Mouse (Mus musculus) cerebellum, postnatal 10 days (tissue): ENCODE data around the gene Calb2.
A peak's percentile ranks its signal among the peaks of the same experiment; 100 is the strongest.

ENCODE experiments used
- DNase-seq, 2 experiments: peaks; one replicate each; pipeline ENCODE4 v3.0.0; 2021; ENCODE audit warnings: mixed read lengths in 2 of 2

Calb2 gene

DNA sequence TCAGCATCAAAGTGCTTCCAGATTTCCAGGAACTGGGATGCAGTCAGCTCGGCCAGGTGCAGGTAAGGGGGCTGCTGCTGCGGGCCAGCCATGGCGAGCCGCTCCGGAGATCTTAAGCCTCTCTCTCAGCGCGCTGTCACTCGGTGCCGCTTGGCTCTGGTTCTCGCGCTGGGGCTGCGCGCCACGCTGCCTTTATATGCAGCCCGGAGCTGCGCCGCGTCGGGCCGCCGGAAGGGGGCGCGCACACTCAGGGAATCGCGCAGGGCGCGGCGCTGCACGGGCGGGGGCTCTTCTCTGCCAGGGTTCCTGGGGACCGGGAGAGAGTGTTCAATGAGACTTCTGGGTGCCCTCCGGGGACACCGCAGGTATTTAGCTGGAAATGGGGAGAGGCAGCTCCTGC lies at the start of gene Calb2:
Gene Calb2 (minus strand): TSS at position 165 of the 400 bp plus-strand sequence.
- DNase-seq: peak; percentile 95 to 97

GRCm38 (mm10) chr8:110217681-110218131 lies 49.7 kb upstream of the Calb2 start:
- peak; percentile 100 for DNase-seq

DNA sequence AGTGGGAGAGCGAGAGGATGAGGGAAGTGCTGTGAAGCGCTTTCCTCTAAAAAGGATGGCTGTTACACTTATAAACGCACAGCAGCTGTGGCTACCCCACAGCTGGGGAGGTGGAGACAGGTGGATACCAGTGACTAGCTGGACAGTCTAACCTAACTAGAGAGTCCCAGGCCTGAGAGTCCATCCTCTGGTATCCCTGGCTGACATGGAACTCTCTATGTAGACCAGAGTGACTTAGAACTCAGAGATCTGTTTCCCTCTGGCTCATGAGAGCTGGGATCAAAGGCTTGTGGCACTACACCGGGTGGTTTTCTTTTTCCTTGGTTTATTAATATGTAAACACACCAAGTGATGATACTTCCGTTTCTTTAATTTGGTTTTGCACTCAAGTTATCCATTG lies 49.2 kb upstream of the Calb2 start:
- DNase-seq: peak in 1 of 2 experiments; percentile 16

- DNase-seq: no peak
Measured at GRCm38 (mm10) chr8:110216253-110216652, 48.2 kb upstream of the Calb2 start.

DNA sequence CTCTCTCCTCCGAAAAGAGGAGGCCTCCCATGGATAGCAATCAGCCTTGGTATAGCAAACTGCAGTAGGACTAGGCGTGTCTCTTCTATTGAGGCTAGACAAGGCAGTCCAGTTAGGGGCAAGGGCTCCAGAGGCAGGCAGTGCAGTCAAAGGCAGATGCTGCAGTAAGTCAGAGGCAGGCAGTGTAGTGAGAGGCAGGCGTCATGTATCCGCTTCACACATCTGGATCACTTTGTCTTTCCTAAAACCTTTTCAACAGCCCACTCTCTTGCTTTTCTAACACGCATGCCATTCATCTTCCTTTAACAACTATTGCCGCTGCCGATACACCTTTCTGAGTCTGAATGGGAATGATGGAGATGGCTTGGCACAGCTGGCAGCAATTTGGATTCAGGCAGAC lies 47.4 kb upstream of the Calb2 start, which contains the start of gene Cmtr2:
Gene Cmtr2 (plus strand): TSS at position 301 of the 400 bp plus-strand sequence.
- DNase-seq: no peak

DNA sequence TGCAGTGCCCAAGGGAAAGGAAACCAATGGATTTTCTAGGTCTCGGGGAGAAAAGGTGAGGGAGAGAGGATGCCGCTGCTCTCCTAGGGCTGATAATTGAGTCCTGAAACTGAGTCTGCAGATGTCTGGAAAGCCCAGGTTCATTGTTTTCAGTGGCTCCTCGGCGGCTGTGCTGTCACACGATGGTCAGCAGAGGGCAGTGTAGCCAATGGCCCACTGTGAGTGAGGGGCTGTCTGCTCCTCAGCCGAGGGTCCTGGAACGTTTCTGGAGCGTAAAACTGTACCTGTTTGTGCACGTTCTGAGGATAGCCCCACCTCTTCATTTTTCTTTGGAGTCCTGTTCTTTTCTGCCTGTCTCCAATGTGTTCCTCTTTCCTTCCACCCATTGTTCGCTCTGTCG lies 33.8 kb upstream of the Calb2 start:
- peak; percentile 70 to 73 for DNase-seq

DNA sequence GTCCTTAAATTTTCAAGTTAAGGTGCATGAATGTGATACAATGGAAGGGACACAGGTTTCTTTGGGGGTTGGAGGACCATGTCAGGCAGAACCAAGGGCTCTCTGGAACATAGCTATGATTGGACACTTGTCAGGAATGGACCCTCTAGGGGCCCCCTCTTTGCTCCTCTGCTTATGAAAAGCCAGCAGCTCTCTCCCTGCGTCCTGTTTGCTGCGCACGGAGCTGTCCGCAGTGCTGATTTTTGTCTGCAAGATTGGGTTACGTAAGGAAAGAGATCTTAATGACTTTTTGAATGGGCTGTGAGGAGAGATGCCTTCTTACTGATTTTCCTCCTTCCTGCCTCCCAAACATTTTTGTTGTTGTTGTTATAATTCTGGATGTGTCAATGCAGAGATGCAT lies 28.7 kb upstream of the Calb2 start:
- no peak for DNase-seq

- DNase-seq: peak in 1 of 2 experiments; percentile 20
Measured at GRCm38 (mm10) chr8:110188961-110189750, 21.1 kb upstream of the Calb2 start.

- DNase-seq: no peak
Measured at GRCm38 (mm10) chr8:110185538-110185937, 17.5 kb upstream of the Calb2 start.

DNA sequence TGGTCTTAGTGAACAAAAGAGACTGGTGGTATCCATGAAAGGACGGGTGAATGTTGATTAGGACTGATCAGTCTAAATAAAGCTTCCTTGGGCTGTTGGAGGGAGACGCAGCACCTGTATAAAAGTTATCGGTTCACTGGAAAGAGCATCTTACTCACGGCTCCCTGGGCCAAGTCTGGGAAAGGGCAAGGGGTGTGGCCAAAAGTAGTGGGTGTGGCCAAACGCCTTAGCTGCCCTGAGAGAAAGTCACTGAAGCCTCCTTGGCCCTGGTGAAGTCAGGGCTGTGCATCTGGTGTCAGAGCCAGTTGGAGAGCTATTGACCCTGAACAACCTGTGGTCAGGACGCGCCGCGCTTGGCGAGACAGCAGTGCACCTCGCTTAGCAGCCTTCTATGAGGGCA lies 15.7 kb upstream of the Calb2 start:
- peak in 1 of 2 experiments; percentile 33 for DNase-seq

DNA sequence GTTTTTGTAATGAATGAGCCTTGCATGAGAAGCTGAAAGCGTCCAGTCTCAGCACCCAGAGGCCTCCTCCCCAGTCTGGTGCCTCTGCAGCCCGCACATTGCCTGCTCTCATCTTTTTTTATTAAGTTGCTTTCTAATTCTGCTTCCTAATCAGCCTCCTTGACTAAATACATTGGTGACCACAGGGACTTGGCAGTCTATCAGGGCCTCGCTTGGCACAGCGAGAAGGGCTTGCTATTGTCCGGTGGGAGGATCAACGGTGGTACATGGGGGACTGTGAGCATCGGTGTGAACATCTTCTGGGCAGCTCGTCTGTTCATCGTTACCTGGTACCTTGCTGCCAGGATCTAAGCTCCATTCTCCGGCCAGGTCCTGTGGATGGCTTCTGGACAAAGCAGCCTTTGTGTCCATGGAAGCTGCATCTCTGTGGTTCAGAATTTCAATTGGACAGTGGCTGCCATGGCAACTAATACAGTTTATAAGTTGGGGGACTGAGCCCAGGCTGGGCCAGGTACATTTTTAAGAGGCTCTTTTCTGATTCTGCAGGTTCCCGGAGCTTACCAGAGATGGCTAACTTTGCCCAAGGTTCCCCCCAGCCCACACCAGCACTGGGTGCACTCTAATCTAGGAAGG lies 14.8 kb upstream of the Calb2 start:
- DNase-seq: peak; percentile 72 to 73

GRCm38 (mm10) chr8:110177359-110178155 lies 9.5 kb upstream of the Calb2 start:
- DNase-seq: peak; percentile 96

DNA sequence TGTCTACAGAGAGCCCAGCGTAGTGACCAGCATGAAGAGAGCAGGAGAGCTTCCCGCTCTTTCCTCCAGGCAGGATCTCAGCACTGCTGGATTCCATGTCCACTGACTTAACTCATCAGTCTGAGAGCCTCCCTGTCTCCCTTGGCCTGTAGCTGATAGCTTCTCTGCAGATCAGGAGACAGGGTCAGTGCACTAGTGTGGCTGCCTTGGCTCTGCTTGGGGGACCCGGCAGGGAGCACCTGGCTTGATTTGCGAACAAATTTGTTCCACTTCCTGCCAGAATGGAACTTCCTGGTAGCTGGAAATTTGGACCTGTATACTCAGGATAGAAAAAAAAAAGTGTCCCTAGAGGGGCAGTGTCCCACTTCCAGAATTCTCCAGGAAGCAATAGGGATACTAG lies 6.8 kb upstream of the Calb2 start:
- DNase-seq: peak; percentile 74 to 75

GRCm38 (mm10) chr8:110172161-110172560 lies 4.2 kb upstream of the Calb2 start:
- peak; percentile 57 to 74 for DNase-seq

GRCm38 (mm10) chr8:110166270-110166669 lies 1.7 kb downstream of the Calb2 start:
- no peak for DNase-seq

GRCm38 (mm10) chr8:110162007-110162406 lies 6.0 kb downstream of the Calb2 start:
- peak; percentile 95 to 96 for DNase-seq

GRCm38 (mm10) chr8:110152951-110153350 lies 15.1 kb downstream of the Calb2 start:
- no peak for DNase-seq

DNA sequence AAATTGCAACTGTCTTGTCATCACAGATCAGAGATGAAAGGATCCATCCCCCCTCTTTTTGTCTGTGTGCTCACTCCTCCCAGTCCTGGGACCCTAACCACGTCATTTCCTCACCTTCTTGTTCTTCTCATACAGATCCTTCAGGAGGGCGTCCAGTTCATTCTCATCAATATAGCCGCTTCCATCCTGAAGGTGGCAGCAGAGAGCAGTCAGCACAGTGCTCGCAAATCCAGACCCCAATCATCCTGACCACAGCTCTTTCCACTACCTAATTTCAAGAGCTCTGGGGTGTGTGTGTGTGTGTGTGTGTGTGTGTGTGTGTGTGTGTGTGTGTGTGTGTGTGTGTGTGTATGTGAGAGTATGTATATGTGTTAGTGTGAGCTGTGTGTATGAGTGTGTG lies 22.5 kb downstream of the Calb2 start:
- peak; percentile 86 to 90 for DNase-seq

DNA sequence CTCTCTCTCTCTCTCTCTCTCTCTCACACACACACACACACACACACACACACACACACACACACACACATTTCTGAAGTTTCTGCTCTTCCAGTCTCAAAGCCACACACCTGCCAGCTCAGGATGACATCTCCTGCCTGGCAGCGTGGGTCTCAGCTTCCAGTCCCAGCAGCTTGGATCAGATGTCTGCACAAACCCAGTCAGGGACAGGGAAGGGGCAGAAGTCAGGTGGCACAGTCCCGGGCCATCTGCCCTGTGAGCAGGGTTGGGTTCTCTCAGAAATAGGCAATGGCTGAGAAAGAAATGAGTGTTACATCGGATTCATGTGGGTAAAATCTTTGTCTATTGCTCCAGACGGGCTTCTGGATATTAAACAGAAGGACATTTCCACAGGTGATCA lies 27.2 kb downstream of the Calb2 start:
- DNase-seq: peak; percentile 76 to 77

DNA sequence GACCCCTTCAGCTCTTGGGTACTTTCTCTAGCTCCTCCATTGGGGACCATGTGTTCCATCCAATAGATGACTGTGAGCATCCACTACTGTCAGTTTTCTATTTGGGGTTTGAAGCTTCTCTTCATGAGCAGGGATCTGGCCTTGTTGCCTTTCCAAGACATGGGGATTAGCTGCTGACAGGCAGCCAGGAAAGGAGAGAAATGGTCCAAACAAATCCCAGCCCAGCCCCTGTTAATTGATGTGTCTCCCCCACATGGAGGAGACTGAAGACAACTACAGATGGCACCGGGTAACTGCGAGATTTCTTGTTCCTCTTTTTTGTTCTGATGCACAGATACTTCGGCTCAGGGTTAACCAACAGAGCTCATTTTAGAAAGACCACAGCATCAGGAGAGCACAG lies 27.9 kb downstream of the Calb2 start:
- peak; percentile 72 to 80 for DNase-seq

GRCm38 (mm10) chr8:110135515-110135914 lies 32.5 kb downstream of the Calb2 start:
- DNase-seq: peak; percentile 62 to 65

DNA sequence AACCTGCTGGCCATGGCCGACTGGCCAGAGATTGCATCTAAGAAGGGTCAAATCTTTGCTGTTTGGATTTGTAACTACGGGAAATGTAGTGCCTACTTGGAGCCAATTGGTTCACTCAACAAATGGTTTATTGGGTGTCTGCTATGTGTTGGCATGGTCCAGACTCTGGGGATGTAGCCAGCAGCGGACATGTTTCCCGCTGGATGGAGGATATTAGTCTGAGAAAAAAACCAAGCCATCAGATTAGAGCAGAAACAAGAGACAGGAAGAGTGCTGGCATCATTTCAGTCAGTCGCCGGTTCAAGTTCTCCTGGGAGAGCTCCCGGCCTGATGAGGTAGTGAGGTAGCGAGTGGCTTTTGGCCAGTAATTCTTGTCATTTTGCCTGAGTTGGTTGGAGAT lies 33.8 kb downstream of the Calb2 start:
- peak; percentile 47 to 52 for DNase-seq

GRCm38 (mm10) chr8:110130537-110130936 lies 37.5 kb downstream of the Calb2 start:
- DNase-seq: peak; percentile 95 to 97
